Mouse (Mus musculus) hindbrain, postnatal 0 days (tissue): Measurements from ENCODE around the gene Htr2c. TPM values are rescaled to one million over a fixed set of nuclear protein-coding genes. Genes with fewer than 3 reads are reported as not detected.

Experiments used
- ATAC-seq: fragments of 200-750 bp; cut with Nextera tagmentation; 2 replicates; pipeline ENCODE4 v1.8.0; 2017; ENCODE audit warnings: mild to moderate bottlenecking, moderate TSS enrichment, moderate library complexity
- DNase-seq: peaks from one replicate; pipeline ENCODE4 v3.0.0-alpha.2; 2015; ENCODE audit warnings: low spot score
- H3K27ac ChIP-seq: fragments of 300-500 bp; sonication (generic); 2 replicates; pipeline ENCODE4 v1.5.1; 2014; ENCODE audit warnings: mild to moderate bottlenecking
- H3K27me3 ChIP-seq: fragments of 300-500 bp; sonication (generic); 2 replicates; pipeline ENCODE4 v1.6.1; 2014; ENCODE audit warnings: low read length, mixed read lengths; ENCODE audit not compliant: insufficient read depth
- H3K36me3 ChIP-seq: fragments of 300-500 bp; sonication (generic); 2 replicates; pipeline ENCODE4 v1.6.1; 2014; ENCODE audit warnings: low read length, mixed read lengths; ENCODE audit not compliant: insufficient read depth
- H3K4me1 ChIP-seq: fragments of 300-500 bp; sonication (generic); 2 replicates; pipeline ENCODE4 v1.6.1; 2014; ENCODE audit warnings: antibody characterized with exemption, low read length, mixed read lengths; ENCODE audit not compliant: insufficient read depth
- H3K4me2 ChIP-seq: fragments of 300-500 bp; sonication (generic); 2 replicates; pipeline ENCODE4 v1.6.1; 2014; ENCODE audit warnings: low read depth, mild to moderate bottlenecking, low read length, moderate library complexity, mixed read lengths
- H3K4me3 ChIP-seq: fragments of 300-500 bp; sonication (generic); 2 replicates; pipeline ENCODE4 v1.5.1; 2014; ENCODE audit warnings: low read length
- H3K9ac ChIP-seq: fragments of 300-500 bp; sonication (generic); replicated peaks from 2 replicates; pipeline ENCODE4 v1.6.1; 2014; ENCODE audit warnings: mild to moderate bottlenecking, low read length, moderate library complexity, mixed read lengths
- H3K9me3 ChIP-seq: fragments of 300-500 bp; sonication (generic); 2 replicates; pipeline ENCODE4 v1.6.1; 2016; ENCODE audit warnings: low read length, mixed read lengths
- CTCF ChIP-seq: IDR thresholded peaks from 2 replicates; pipeline ENCODE4 v1.5.1; 2016; ENCODE audit warnings: antibody characterized with exemption, control low read depth, low read depth
- WGBS: fragments of 180-500 bp; shearing (Covaris S2); extraction: QIAGEN DNeasy Blood & Tissue Kit; methylation state at CpG from one replicate; pipeline ENCODE4 v1.1.7; 2014; 5-methylcytosine and 5-hydroxymethylcytosine counted together
- polyA plus RNA-seq: library from polyadenylated mRNA; unstranded; fragments of >200 nt; fragmentation: Nextera tagmentation; extraction: Ambion mirVana; gene quantifications from 2 replicates; pipeline ENCODE4 v1.2.1, GENCODE M21; 2015
- total RNA-seq: library from RNA; depleted of rRNA; stranded (reverse); fragments of >200 nt; gene quantifications from 2 replicates; pipeline ENCODE4 v1.2.3, GENCODE M21; 2014; rRNA removed

Htr2c gene
- total RNA-seq (31.3 and 41.0 TPM in 2 replicates), polyA plus RNA-seq (19.8 and 22.5 TPM in 2 replicates)

DNA sequence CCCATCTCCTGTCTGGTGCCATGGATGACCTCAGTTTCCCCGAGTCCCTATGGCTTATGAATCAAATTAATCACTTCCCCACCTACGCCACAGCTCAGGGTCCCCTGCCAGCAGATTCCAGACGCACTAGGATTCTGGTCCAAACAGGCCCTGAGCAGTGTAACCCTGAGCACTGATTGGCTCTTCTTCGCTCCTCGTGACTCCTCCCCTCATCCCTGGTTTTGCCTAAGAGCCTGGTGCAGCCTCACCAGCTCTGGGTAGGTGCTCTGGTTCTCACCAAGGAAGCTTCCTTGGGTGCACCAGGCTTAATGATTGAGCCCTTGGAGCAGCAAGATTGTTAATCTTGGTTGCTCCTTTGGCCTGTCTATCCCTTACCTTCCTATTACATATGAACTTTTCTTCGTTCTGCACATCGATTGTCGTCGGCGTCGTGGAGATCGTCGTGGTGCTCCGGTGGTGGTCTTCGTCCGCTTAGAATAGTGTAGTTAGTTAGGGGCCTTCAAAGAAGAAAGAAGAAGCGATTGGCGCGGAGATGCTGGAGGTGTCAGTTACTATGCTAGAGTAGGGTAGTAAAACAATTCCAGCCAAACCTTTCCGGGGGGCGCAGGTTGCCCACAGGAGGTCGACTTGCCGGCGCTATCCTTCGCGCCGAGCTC, at the start of gene Htr2c:
Gene Htr2c (plus strand): TSS at position 256 of the 656 bp plus-strand sequence.
- no peaks in the 10 kb centered on the region for H3K4me1 ChIP-seq
- H3K9me3 ChIP-seq, result no peaks in the 10 kb centered on the region
- WGBS, result 26% methylated on average over 27 of the region's 27 CpGs
- H3K36me3 ChIP-seq, result no peaks in the 10 kb centered on the region
- H3K4me3 ChIP-seq, result peak within 1 kb of the TSS; percentile 44
- ATAC-seq (peak; percentile 81), DNase-seq (peak; percentile 30)
- H3K27me3 ChIP-seq, result no peaks in the 10 kb centered on the region
- no peak within 1 kb of the TSS for H3K27ac ChIP-seq
- no peak for TF ChIP-seq CTCF
- H3K4me2 ChIP-seq, result peak within 1 kb of the TSS; percentile 61
- peak within 1 kb of the TSS; percentile 44 for H3K9ac ChIP-seq

DNA sequence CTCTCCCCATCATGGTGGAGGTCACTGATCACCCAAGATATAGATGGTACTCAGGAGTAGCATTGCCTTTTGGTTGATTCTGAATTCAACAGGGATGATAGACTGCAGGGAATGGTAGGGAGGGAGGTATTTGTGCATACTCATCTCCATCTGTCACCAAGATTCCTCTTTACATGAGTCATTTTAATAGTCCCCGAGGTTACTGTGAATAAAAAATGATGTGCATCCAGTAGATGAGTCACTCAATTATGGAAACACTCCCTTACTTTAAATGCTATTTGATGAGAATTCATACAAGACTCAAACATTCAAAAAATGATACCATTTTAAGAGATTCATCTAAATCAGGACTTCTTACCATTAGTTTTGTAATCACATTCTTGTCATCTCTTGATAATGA, 34.1 kb upstream of the Htr2c start:
- Histone ChIP-seq H3K36me3 (no peaks in the 10 kb centered on the region), H3K27ac (no peak overlapping the region), H3K4me1 (no peaks in the 10 kb centered on the region), H3K27me3 (no peaks in the 10 kb centered on the region), H3K9ac (no peak overlapping the region), H3K4me3 (no peak overlapping the region), H3K9me3 (no peaks in the 10 kb centered on the region), H3K4me2 (no peak overlapping the region)
- ATAC-seq (no peak), DNase-seq (no peak)
- no peak for TF ChIP-seq CTCF
- WGBS, result 63% methylated on average over 1 of the region's 1 CpGs

DNA sequence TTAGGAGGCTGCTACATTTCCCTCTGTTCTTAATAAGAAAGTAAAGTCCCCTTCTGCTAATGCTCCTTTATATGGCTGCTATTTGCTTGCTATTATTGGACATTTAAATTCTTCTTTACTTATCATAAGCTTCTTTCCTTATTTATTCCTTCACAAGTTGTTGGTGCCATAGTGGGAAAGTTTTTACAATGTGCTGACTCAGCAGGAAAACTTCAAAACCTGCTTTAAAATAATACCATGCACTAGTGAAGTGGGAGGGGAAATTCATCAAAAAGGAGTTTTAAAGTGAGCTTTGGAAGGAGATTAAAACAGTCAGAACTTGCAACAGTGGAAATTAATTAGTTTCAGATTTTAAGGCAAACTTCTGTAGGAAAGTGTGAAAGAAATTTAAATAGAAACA, 26.0 kb upstream of the Htr2c start:
- no peak for TF ChIP-seq CTCF
- no peak overlapping the region for H3K9ac ChIP-seq
- H3K27me3 ChIP-seq, result no peaks in the 10 kb centered on the region
- H3K4me1 ChIP-seq, result no peaks in the 10 kb centered on the region
- no peak for DNase-seq
- H3K36me3 ChIP-seq, result no peaks in the 10 kb centered on the region
- no peak overlapping the region for H3K4me2 ChIP-seq
- no peak for ATAC-seq
- H3K4me3 ChIP-seq, result no peak overlapping the region
- no peak overlapping the region for H3K27ac ChIP-seq
- H3K9me3 ChIP-seq, result no peaks in the 10 kb centered on the region

DNA sequence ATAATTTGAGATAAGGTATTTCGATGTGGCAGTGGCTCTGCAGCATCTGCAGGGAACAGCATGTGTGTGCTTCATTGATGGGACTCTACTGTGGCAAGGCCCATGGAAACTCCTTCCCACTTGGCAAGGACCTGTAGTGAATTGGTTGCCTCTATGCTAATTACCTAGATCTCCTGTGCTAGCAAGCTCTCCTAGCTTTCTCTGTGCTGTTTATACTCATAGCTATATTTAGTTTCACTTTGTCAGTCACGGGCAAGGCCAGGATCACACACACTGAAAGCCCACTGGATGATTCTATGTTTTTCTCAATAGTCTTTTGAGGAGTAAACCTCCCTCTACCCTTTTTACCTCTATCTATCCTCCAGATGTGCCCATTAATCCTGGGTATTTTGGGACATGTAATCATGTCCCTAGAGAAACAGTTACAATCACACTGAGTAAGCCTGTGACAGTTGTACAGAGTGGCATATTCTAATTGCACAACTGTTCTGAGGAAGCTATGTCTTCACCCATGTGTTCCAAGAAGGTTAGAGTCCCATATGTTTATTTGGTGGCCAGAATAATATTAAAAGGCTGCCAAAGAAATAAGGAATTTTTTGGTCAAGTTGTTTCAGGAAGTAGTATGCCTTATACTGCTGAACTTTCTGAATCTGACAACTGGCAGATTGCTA, 16.0 kb upstream of the Htr2c start:
- Histone ChIP-seq H3K9me3 (no peaks in the 10 kb centered on the region), H3K4me2 (no peak overlapping the region), H3K36me3 (no peaks in the 10 kb centered on the region), H3K4me3 (no peak overlapping the region), H3K27ac (no peak overlapping the region), H3K9ac (no peak overlapping the region), H3K4me1 (no peaks in the 10 kb centered on the region), H3K27me3 (no peaks in the 10 kb centered on the region)
- DNase-seq, result no peak
- no peak for ATAC-seq
- 77% methylated on average over 2 of the region's 2 CpGs for WGBS
- no peak for TF ChIP-seq CTCF

DNA sequence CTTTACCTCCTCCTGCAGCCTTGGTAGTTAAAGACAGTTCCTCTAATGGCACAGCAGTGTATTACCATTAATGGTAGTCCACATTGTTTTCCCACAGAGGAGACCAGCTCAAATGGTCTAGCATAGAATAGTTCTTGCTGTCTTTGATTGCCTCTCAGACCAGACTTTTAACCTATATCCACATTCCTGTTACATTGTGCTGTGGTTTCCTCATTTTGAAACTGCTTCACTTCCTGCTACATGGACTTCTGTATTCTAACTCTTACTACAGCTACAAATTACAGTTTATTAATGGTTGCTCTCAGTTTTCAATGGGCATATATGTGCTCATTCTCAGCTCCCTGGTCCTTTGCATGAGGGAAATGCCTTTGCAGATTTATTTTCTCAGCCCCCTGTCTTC, 15.3 kb upstream of the Htr2c start:
- no peaks in the 10 kb centered on the region for H3K36me3 ChIP-seq
- H3K4me2 ChIP-seq, result no peak overlapping the region
- no peak overlapping the region for H3K27ac ChIP-seq
- TF ChIP-seq CTCF, result no peak
- DNase-seq (no peak), ATAC-seq (no peak)
- H3K9me3 ChIP-seq, result no peaks in the 10 kb centered on the region
- H3K4me3 ChIP-seq, result no peak overlapping the region
- no peak overlapping the region for H3K9ac ChIP-seq
- no peaks in the 10 kb centered on the region for H3K27me3 ChIP-seq
- H3K4me1 ChIP-seq, result no peaks in the 10 kb centered on the region

DNA sequence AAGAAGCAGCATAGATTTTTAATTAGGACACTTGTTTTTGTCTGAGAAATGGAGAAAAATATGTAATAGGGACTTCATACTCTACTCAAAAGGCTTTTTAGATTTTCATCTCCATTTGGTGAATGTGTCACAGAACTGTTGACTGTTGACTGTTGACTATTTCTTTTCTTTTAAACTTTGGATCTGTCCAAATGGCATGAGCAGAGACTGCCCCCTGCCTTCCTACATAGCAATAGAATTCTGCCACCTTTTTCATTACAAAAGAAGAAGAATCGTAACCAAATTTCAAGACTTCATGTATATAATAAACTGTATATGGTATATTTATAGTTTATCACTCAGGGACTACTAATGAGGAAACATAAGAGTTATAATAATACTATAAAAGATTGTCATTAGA, 3.7 kb upstream of the Htr2c start:
- ATAC-seq, result no peak
- Histone ChIP-seq H3K27me3 (no peaks in the 10 kb centered on the region), H3K4me2 (no peak overlapping the region), H3K9me3 (no peaks in the 10 kb centered on the region), H3K27ac (no peak overlapping the region), H3K9ac (no peak overlapping the region), H3K4me1 (no peaks in the 10 kb centered on the region), H3K36me3 (no peaks in the 10 kb centered on the region), H3K4me3 (no peak overlapping the region)
- DNase-seq, result peak; percentile 8
- TF ChIP-seq CTCF, result peak; percentile 50
- 80% methylated on average over 1 of the region's 1 CpGs for WGBS

DNA sequence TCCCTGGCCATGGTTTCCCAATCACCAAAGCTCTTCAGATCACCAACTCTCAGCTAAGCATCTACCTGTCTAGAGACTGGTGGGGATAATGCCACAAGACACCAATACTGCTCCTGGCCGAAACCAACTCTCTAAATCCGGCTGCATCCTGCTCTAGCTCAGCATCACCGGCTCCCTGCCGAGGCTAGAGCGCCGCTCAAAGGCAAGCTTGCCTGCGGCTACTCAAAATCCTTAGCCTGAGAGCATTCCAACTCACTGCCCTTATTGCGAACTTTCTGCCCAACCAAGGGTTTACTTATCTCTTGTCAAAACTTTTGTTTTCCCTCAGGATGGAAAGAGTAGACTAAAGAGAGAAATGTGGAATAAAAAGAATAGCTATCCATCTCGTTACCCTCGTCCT, 2.4 kb upstream of the Htr2c start:
- no peaks in the 10 kb centered on the region for H3K27me3 ChIP-seq
- H3K4me2 ChIP-seq, result peak overlapping the region; percentile 41
- no peak overlapping the region for H3K9ac ChIP-seq
- peak overlapping the region; percentile 16 for H3K4me3 ChIP-seq
- no peaks in the 10 kb centered on the region for H3K9me3 ChIP-seq
- 32% methylated on average over 10 of the region's 10 CpGs for WGBS
- no peak overlapping the region for H3K27ac ChIP-seq
- 0 out of 2 replicates have a peak, but pooled peaks have one; percentile 8 for TF ChIP-seq CTCF
- H3K4me1 ChIP-seq, result no peaks in the 10 kb centered on the region
- peak; percentile 43 for DNase-seq
- ATAC-seq, result no peak
- no peaks in the 10 kb centered on the region for H3K36me3 ChIP-seq
